Mouse (Mus musculus) lung, postnatal 36 days (tissue): ENCODE data around the gene Krt1.

Source experiments
- DNase-seq: peaks from one replicate; pipeline ENCODE4 v3.0.0; 2022; ENCODE audit warnings: mixed read lengths

The Krt1 gene

GRCm38 (mm10) chr15:101803052-101803822 lies 47.4 kb downstream of the Krt1 start:
- no peak for DNase-seq

- no peak for DNase-seq
These were observed 48.2 kb downstream of the Krt1 start, which contains the start of gene Krt73 for GRCm38 (mm10) chr15:101802296-101802835. Gene Krt73, minus strand, starts transcription at chr15:101802346.
